Comparison of ENCODE assay signal across 8 mouse cellular contexts in the genomic region with DNA sequence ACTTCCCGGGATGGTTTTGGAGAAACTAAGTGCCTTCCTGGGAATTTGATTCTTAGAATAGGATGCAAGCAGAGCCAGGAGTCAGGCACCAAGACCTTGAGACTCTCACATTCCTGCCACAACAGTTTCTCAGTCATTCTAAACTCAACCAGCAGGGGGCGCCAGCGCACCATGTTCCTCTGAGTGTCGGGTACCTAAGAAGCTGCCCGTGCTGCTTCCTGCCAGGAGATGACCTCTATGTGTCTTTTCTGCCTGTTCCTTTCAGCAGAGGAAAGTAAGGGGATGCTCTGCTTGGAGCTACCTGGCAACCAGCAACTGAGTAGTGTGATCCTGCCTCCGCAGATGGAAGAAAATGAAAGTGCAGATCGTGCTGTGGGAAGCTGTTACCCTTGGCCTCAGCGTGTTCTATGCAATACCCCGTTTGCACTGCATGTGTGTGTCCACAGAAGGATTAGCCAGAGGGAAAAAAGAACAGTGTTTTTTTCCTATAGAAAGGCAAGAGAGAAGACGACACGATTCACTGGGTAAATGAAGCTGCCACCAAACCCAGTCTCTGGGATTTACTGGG. TPM values are rescaled to one million over a fixed set of nuclear protein-coding genes. Genes with fewer than 3 reads are reported as not detected.
DNase-seq lines count a peak whose midpoint lies in the region; ATAC-seq and TF ChIP-seq lines count a peak whose summit lies in the region.

No protein-coding gene starts in this region.

- no peak overlapping the region for H3K4me2 ChIP-seq in CH12.LX (ENCODE audit: insufficient read depth, low read depth, poor library complexity, severe bottlenecking)
- peak overlapping the region; percentile 29; the same call in 1 of the 2 replicates for H3K4me2 ChIP-seq in heart, embryonic 12.5 days

- no peak overlapping the region for H3K9ac ChIP-seq in CH12.LX (ENCODE audit: insufficient read depth, low read depth)
- H3K9ac ChIP-seq in heart, embryonic 12.5 days: no peak overlapping the region

- peaks cover 24% of the 10 kb centered on the region for H3K27me3 ChIP-seq in CH12.LX (replicated peaks)
- no peaks in the 10 kb centered on the region for H3K27me3 ChIP-seq in heart, embryonic 12.5 days (replicated peaks)

- TF ChIP-seq POLR2A in CH12.LX (IDR thresholded peaks at IDR 0.05; ENCODE audit: low read depth, low read length): no peak
- no peak for TF ChIP-seq POLR2A in bone marrow macrophage, adult 2 months (IDR thresholded peaks at IDR 0.05; ENCODE audit: borderline replicate concordance, low read depth, low read length)
- TF ChIP-seq POLR2A in embryonic fibroblast, embryonic 13.5 days (IDR thresholded peaks at IDR 0.05; ENCODE audit: low read depth, low read length): no peak

- ATAC-seq in heart, embryonic 12.5 days (ENCODE audit: insufficient number of reproducible peaks, low FRiP score): no peak
- peak; percentile 48 for ATAC-seq in neutrophil, adult 5-6 weeks (ENCODE audit: extremely low read depth, insufficient number of reproducible peaks, low FRiP score, poor library complexity, severe bottlenecking)

- no peaks in the 10 kb centered on the region for H3K79me2 ChIP-seq in CH12.LX (replicated peaks; ENCODE audit: control insufficient read depth, extremely low read depth, insufficient read depth, poor library complexity, severe bottlenecking)

- H3K9me3 ChIP-seq in CH12.LX (replicated peaks; ENCODE audit: low read length): peaks cover 6% of the 10 kb centered on the region
- no peaks in the 10 kb centered on the region for H3K9me3 ChIP-seq in heart, embryonic 12.5 days (replicated peaks)

- in situ Hi-C loops in CH12.LX (cut with MboI; ENCODE audit: low pct_ligation_motif_present, low pct_unique_long_range_greater_than_20kb, low sequenced_read_pairs): no loop called here

- peaks cover 0 to 8% of the 10 kb centered on the region in 2 experiments; a peak in 1 of 4 replicates for H3K4me1 ChIP-seq in CH12.LX (ENCODE audit: control insufficient read depth in 1 of 2, insufficient read depth in 2 of 2)
- no peaks in the 10 kb centered on the region for H3K4me1 ChIP-seq in bone marrow macrophage, adult 2 months (ENCODE audit: control insufficient read depth, insufficient read depth, low read length)
- no peaks in the 10 kb centered on the region for H3K4me1 ChIP-seq in embryonic fibroblast, embryonic 13.5 days (ENCODE audit: control insufficient read depth, insufficient read depth, low read length)
- H3K4me1 ChIP-seq in heart, embryonic 12.5 days (replicated peaks): no peaks in the 10 kb centered on the region

- DNase-seq in CH12.LX (ENCODE audit: extremely low read depth): peak; percentile 81
- peak; percentile 95 for DNase-seq in layer of hippocampus, adult 11-12 months (ENCODE audit: low spot score)
- peak; percentile 66 to 75 for DNase-seq in lung, adult 18-20 months
- peak; percentile 82 for DNase-seq in testis, postnatal 14 days (ENCODE audit: low spot score)

- no peak overlapping the region for H3K27ac ChIP-seq in CH12.LX (ENCODE audit: insufficient read depth, low read depth)
- H3K27ac ChIP-seq in bone marrow macrophage, adult 2 months (ENCODE audit: insufficient read depth, low read depth, low read length): no peak overlapping the region
- no peak overlapping the region for H3K27ac ChIP-seq in embryonic fibroblast, embryonic 13.5 days (ENCODE audit: insufficient read depth, low read length)
- no peak overlapping the region for H3K27ac ChIP-seq in heart, embryonic 12.5 days (ENCODE audit: poor library complexity, severe bottlenecking)

- 45% methylated on average over 11 of the region's 11 CpGs for WGBS in heart, embryonic 12.5 days

- no peaks in the 10 kb centered on the region for H3K36me3 ChIP-seq in CH12.LX (replicated peaks in 1 of 2; ENCODE audit: control insufficient read depth in 1 of 2, insufficient read depth in 1 of 2, low read length in 1 of 2)
- no peaks in the 10 kb centered on the region for H3K36me3 ChIP-seq in heart, embryonic 12.5 days

- 0 out of 2 replicates have a peak, but pooled peaks have one; percentile 17 for TF ChIP-seq EP300 in CH12.LX (IDR thresholded peaks at IDR 0.05; ENCODE audit: low read length)

- peak overlapping the region in 1 of 3 experiments; percentile 7 for H3K4me3 ChIP-seq in CH12.LX (replicated peaks in 1 of 3; ENCODE audit: low read depth in 2 of 3, low read length in 2 of 3, poor library complexity in 1 of 3)
- H3K4me3 ChIP-seq in bone marrow macrophage, adult 2 months (ENCODE audit: insufficient read depth, low read length): peak overlapping the region; percentile 62
- no peak overlapping the region for H3K4me3 ChIP-seq in embryonic fibroblast, embryonic 13.5 days (ENCODE audit: insufficient read depth, low read length)
- no peak overlapping the region for H3K4me3 ChIP-seq in heart, embryonic 12.5 days

- peak; percentile 92 for TF ChIP-seq RAD21 in CH12.LX (IDR thresholded peaks at IDR 0.05; ENCODE audit: low read depth, low read length)

- dilution Hi-C loops in CH12.LX (cut with MboI; ENCODE audit: extremely low pct_ligation_motif_present, extremely low pct_unique_long_range_greater_than_20kb, low sequenced_read_pairs): no loop called here

- TF ChIP-seq CTCF in CH12.LX (conservative IDR thresholded peaks at IDR 0.05 in 1 of 2, IDR thresholded peaks at IDR 0.05 in 1 of 2; ENCODE audit: low read depth in 2 of 2, low read length in 2 of 2): peak; percentile 89 to 95
- peak; percentile 99 for TF ChIP-seq CTCF in bone marrow macrophage, adult 2 months (IDR thresholded peaks at IDR 0.05; ENCODE audit: low read depth, low read length)
- peak; percentile 85 for TF ChIP-seq CTCF in embryonic fibroblast, embryonic 13.5 days (IDR thresholded peaks at IDR 0.05; ENCODE audit: borderline replicate concordance, insufficient read depth, low read length)

TF ChIP-seq in CH12.LX, 34 proteins besides CTCF, POLR2A, EP300 and RAD21:
- TF ChIP-seq ELF1 (IDR thresholded peaks at IDR 0.05; ENCODE audit: low read depth, low read length) (0 out of 2 replicates have a peak, but pooled peaks have one; percentile 22), NELFE (IDR thresholded peaks at IDR 0.05; ENCODE audit: low read depth, low read length) (peak; percentile 35; the same call in 1 of the 2 replicates), GABPA (IDR thresholded peaks at IDR 0.05; ENCODE audit: insufficient replicate concordance, low read depth, low read length) (no peak), ZMIZ1 (IDR thresholded peaks at IDR 0.05; ENCODE audit: low read depth, low read length) (no peak), SMC3 (IDR thresholded peaks at IDR 0.05; ENCODE audit: low read depth, low read length) (peak; percentile 64), BHLHE40 (IDR thresholded peaks at IDR 0.05; ENCODE audit: low read depth, low read length) (peak; percentile 38; the same call in 1 of the 2 replicates)

RNA-seq across cellular contexts. Expression of a gene that starts 53.9 kb away (rescaled TPM):
- 27.1 and 30.7 TPM in 2 replicates for total RNA-seq in CH12.LX (2012; rRNA removed)
- 30.0 and 32.8 TPM in 2 replicates for total RNA-seq in CH12.LX (2014; rRNA removed)
- polyA plus RNA-seq in CH12.LX (2012; ENCODE audit: insufficient read length, low read depth): 44.2 and 47.7 TPM in 2 replicates
- polyA plus RNA-seq in bone marrow macrophage, adult 2 months (2012; ENCODE audit: insufficient read depth, insufficient read length, missing spikeins): 49.7 and 54.4 TPM in 2 replicates
- polyA plus RNA-seq in embryonic fibroblast, embryonic 13.5 days (2011; ENCODE audit: insufficient read length, low read depth, missing spikeins): 90.7 and 102 TPM in 2 replicates
- polyA plus RNA-seq in heart, embryonic 12.5 days (2016; fragmentation: Nextera tagmentation; extraction: Ambion mirVana): 24.1 and 25.9 TPM in 2 replicates
- total RNA-seq in neutrophil, adult 5-6 weeks (2017): 185 and 198 TPM in 2 replicates
